Mouse (Mus musculus): ENCODE measurements around the gene Pgam2.

- TF ChIP-seq CTCF (IDR thresholded peaks at IDR 0.05; ENCODE audit: low read depth, low read length) = no peak
- TF ChIP-seq GATA2 (IDR thresholded peaks at IDR 0.05; ENCODE audit: borderline replicate concordance, low read depth, low read length) = no peak
Observed at GRCm38 (mm10) chr11:5828509-5829191, 25.1 kb upstream of the Pgam2 start.

All from G1E (cell line).